Mouse (Mus musculus): ENCODE results near the gene Sh3bgrl3.

DNA sequence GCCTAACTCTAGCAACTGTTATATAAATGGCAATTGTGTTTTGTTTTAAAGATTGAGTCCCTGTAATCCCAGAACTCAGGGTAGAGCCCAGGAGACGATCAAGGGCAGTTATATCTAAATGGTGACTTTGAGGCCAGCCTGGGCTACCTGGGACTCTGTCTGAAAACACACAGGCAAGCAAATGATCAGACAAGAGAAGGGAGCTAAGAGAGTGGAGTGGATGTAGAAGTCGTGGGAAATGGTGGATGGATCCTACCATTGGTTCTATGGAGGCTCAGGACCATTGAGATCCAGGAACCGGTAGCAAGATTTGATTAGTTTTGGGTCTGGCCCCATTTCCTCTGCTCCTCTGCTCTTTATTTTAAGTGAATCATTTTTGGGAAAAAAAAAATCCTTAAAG is 32.5 kb downstream of the Sh3bgrl3 start:
- TF ChIP-seq CTCF (IDR thresholded peaks at IDR 0.05; ENCODE audit: borderline replicate concordance, insufficient read depth, low read length) (no peak), POLR2A (IDR thresholded peaks at IDR 0.05; ENCODE audit: low read depth, low read length) (no peak)
